Mouse (Mus musculus) neutrophil, adult 83 days (primary cell): ENCODE results near the gene Luzp1. TPM values are rescaled to one million over a fixed set of nuclear protein-coding genes. Genes with fewer than 3 reads are reported as not detected.

Experiments
- total RNA-seq, 2 experiments: library from RNA; stranded (reverse); gene quantifications; one replicate each; pipeline ENCODE4 v1.2.4; 2023

The Luzp1 gene
- total RNA-seq, result 1 to 10 TPM; 2.1 to 5.9 TPM

DNA sequence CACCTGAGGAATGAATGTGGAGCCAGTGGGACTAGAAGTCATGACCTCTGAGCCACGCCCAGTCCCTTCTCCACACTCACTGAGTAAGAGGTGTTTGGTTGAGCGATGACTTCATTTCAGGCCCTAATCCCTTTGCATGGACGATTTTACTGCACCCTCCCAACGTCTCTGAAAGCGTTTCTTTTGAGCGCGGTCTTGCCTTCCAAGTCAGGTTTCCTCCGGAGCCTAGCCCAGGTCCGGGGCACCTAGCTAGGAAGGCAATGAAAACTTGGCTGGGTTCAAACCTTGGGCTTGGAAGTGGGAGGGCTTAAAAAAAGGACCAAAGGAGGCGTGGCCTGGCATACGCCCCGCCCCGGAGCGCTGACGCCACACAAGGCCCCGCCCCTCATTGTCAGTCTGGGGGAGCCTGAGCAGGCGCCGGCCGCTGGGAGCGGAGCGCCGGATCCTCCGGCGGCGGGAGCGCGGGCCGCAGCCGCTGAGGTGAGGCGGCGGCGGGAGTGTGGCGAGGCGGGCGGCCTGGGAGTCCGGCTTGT is at the start of gene Luzp1:
Gene Luzp1 (plus strand): TSS at position 391 of the 533 bp plus-strand sequence.

DNA sequence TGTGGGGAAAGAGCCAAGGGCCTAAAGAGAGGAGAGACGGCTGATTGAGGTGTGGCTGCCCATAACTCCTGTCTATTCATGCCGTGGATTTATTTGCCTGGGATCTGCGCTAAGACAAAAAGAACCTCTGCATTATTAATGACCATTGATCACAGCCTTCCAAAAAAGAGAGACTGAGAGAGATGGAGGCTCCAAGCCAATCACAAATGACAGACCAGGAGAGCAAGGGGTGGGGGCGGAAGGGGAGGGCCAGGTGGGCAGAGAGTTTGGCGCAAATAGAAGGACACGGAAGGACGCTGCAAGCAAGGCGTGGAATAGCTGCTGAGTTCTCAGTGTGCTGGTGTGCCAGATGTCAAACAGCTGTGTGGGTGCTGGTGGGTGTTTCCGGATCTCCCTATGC is 46.3 kb upstream of the Luzp1 start, which contains the start of gene Htr1d:
Gene Htr1d (plus strand): TSS at position 301 of the 400 bp plus-strand sequence.

DNA sequence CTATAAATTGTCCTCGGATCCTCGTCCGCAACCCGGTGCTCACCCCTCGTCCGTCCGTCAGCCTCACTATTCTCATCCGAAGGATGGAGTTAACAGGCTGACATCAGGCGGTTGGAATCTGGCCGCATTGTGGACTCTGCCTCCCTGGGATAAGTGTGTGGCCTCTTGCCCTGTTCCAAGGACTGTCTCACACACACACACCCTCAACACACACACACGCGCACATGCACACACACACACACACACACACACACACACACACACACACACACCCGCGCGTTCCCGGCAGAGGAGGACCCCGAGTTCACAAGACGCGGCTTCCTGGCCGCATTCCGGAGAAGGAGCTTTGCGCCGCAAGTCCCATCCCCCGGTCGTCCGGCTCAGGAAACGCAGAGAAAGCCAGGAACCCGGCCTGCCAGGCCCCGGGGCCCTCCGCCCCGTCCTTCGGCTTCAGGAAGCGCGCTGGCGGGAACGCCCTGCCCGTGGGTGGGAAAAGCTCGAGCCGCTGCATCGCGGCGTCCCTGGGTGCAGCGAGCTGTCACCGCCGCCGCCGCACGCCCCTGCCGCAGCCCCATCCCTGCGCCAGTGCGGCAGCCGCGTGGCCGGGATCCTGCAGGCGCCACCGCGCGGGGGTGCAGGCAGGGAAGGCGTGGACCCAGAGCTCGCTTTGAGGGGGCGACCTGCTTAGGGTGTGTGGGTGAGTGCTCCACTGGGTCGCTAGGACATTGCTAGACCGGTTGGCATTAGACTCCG is 7.3 kb upstream of the Luzp1 start, which contains the start of gene 6030445D17Rik:
Gene 6030445D17Rik (plus strand): TSS at position 165 of the 753 bp plus-strand sequence.

DNA sequence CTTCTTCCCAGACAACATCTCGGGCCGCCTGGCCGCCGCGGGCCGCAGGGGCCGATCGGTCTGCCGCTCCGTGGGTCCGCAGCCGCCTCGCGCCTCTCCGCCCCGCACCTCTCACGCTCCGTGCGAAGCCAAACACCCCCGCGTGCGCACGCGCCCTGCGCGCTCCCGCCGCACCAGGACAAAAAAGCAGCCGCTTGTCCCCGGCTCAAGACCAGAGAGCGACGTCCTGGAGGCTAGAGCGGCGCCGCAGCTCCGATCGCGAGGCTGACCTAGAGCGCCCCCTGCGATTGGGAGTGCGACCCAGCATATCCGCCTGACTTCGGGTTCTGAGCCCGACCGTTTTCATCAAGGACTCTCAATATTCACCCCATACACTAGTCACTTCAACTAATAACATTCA is 133.0 kb downstream of the Luzp1 start, which contains the start of gene Kdm1a:
Gene Kdm1a (minus strand): TSS at position 156 of the 400 bp plus-strand sequence.

Other genes with a start within 250 kb of the Luzp1 start
- gene Tcea3, start 222.0 kb upstream of the Luzp1 start, total RNA-seq, result 1 to 10 TPM; 2.4 to 3.2 TPM
- gene Zfp46, start 185.1 kb upstream of the Luzp1 start, total RNA-seq, result 1 to 10 TPM; 7.5 to 7.8 TPM
- gene Hnrnpr, start 158.8 kb upstream of the Luzp1 start, total RNA-seq, result 10 to 100 TPM; 46.2 to 55.8 TPM
- gene Htr1d, start 46.2 kb upstream of the Luzp1 start, total RNA-seq, result not detected
- gene 6030445D17Rik, start 7.5 kb upstream of the Luzp1 start, total RNA-seq, result not detected
- 10 to 100 TPM; 30.4 to 30.9 TPM for gene Kdm1a, start 133.0 kb downstream of the Luzp1 start, total RNA-seq
- not detected for gene Tex46, start 140.7 kb downstream of the Luzp1 start, total RNA-seq
- gene Lactbl1, start 152.9 kb downstream of the Luzp1 start, total RNA-seq, result not detected